Mouse (Mus musculus) embryonic fibroblast, embryonic 13.5 days (primary cell): ENCODE data around the gene Lsmem1.

ENCODE experiments used
- CTCF ChIP-seq: IDR thresholded peaks from 2 replicates; pipeline ENCODE4 v1.5.1; 2011; ENCODE audit warnings: mild to moderate bottlenecking, control low read depth, low read length, moderate library complexity, borderline replicate concordance; ENCODE audit not compliant: insufficient read depth
- POLR2A ChIP-seq: IDR thresholded peaks from 2 replicates; pipeline ENCODE4 v1.6.1; 2011; ENCODE audit warnings: low read depth, mild to moderate bottlenecking, control low read depth, low read length, moderate library complexity

GRCm38 (mm10) chr12:40231632-40232031 is 32.3 kb upstream of the Lsmem1 start:
- TF ChIP-seq CTCF = no peak
- TF ChIP-seq POLR2A = no peak
